Mouse (Mus musculus) cerebellum, adult 8-10 months (tissue): Measurements from ENCODE around the gene Thsd7a.
A peak's percentile ranks its signal among the peaks of the same experiment; 100 is the strongest.

ENCODE experiments used
- DNase-seq: peaks from one replicate; pipeline ENCODE4 v3.0.0; 2022

Thsd7a gene

DNA sequence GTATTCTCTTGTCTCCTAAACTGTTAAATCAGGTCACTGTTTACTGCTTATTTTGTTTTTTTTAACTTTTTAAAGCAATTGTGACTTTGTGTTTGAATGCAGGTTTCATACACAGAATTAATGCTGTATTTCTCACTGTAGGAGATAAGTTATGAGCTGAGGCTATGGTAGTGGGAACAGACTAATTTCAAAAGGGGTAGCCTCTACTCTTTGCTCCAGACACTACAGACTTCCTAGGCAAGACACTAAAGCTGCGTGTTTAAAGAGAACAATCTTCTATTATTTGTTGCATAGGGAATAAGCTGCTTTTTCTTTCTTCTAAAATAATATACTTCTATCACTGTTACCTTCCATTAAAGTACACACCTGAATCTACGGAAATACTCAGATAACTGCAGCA is 368.5 kb downstream of the Thsd7a start:
- no peak for DNase-seq

DNA sequence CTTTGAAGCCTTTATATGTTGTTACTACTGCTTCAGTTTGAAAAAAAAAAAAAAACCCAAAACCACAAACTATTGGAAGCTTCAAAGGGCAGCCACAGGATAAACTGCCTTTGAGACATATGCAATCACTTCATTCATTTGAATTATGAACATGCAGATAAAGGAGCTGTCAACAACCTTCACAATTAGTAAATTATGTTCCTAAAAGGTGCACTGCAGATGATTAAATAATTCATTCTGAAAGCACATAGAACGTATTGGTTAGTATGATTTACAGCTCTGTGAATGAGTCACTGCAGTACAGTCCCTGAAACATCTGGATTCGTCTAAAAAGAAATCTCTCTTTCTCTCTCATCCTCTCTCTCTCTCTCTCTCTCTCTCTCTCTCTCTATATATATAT is 390.5 kb downstream of the Thsd7a start:
- no peak for DNase-seq

DNA sequence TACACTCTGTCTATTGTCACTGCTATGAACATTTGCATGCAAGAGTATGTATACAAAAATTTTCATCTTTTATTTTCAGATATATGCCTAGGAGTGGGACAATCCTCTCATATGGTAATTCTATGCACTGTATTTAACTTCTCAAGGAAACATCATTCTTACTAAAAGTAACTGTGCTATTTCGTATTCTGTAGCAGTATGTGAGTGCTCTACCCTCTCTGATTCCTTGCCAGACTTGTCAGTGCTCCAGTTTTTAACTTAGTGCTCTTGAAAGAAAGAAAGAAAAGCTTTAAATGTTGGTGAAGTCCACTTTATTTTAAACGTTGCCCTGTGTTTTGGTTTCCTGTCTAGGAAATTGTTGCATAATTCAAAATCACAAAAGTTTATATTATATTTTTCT is 395.6 kb downstream of the Thsd7a start:
- DNase-seq: no peak

- no peak for DNase-seq
These were observed 397.0 kb downstream of the Thsd7a start for GRCm38 (mm10) chr6:12352165-12352719.

DNA sequence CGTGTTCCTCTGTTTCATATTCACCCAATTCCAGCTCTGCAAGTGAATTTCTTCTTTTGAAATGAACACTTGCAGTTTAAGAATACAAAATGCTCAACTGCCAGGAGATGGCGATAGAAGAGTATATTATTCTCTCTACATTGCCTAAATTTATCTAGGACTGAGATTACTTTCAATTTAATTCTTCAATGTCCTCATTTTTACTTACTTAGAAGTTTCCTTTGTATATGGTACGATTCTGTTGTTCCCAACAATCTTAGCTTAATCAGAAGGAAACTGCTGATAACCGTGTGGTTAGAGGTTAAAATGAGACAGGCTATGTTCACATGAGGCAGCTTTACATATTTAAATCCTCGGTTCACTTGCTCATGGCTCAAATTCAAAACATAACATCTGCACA is 398.5 kb downstream of the Thsd7a start:
- DNase-seq: no peak

DNA sequence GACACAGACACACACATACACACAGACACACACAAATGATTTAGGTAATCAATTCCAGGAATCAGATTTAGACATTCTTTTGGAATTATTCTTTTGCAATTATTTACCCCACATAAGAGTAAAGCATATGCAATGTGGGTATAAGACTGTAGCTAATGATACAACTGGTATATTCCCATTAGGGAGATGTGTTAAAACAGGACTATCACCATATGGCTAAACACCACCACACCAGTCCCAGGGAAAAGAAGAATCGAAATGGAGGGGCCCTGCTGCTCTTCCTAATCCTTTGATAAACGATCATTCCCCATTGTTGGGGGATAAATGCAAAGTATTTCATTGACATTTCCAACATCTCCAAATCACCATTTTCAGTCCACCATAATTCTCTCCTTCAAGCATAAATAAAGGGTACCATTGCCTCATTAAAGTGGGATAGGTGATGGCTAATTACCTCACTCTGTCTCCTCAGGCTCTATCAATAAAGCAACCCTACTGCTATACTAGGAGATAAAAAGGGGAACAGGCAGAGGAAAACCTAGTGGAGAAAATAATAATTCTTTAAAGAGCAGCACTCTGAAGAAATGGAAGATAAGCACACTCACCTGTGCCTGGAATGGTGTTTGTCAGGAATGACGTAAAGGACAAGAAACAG is 400.0 kb downstream of the Thsd7a start:
- no peak for DNase-seq

DNA sequence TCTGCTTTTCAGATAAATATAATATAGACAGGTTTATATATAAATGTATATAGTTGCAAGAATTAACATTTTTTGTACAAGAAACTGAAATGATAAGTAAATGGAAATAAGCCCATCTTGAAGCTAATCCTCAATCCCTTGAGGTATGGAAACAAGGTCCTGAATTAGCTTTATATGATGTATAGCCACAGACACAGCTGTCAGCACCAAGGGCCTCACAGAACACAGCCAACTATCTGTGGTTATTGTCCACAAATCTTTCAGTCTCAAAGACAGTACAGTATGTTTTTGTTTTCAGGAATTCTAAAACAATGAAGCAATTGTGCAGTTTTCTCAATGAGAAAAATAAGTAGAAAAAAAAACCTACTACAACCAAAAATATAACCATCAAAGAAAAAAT is 400.5 kb downstream of the Thsd7a start:
- DNase-seq: no peak

- no peak for DNase-seq
These were observed 412.3 kb downstream of the Thsd7a start for GRCm38 (mm10) chr6:12336590-12337584.

DNA sequence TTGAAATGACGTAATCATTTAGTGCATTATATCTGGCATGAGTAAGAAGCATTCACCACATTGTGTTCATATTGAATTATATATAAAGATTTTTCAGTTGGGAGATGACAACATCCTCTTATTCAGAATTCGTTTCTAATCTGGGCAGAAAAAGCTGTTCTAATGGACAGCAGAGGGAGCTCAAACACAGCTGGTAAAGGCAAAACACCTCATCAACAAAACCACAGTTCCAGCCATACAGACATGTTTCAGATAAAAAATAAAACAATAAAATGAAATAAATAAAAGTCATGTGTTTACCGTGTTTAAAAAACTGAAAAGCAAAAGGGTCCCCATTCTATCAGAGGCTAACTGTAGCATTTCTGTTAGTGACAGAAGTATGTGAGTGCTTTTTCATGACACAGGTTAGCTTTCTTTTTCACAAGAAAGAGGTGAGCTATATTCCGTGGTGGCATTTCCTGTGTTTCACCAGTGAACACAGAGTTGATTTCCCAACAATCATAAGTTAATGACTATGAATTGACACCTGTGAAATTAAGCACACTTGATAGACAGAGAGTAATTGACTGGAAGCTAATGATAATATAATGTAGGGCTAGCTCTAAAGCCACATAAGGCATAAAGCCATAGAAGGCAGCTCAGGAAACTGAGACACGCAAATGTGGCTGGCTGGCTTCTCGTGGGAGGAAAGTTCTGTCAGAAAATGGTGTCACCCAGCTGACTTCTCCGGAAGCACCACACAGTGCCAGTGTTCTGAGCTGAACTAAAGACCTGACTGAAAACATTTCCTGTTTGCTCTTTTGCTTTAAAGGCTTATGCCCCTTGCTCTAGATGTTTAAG is 433.9 kb downstream of the Thsd7a start:
- DNase-seq: no peak

GRCm38 (mm10) chr6:12307502-12307901 is 441.7 kb downstream of the Thsd7a start:
- no peak for DNase-seq

- peak; percentile 63 for DNase-seq
These were observed 486.4 kb downstream of the Thsd7a start for GRCm38 (mm10) chr6:12262641-12263400.
